Mouse (Mus musculus) megakaryocyte, adult 5-6 weeks (primary cell): Measurements from ENCODE around the gene Itpr2. TPM values are rescaled to one million over a fixed set of nuclear protein-coding genes. Genes with fewer than 3 reads are reported as not detected.

ENCODE experiments used
- ATAC-seq: 2 replicates; pipeline ENCODE4 v1.8.0; 2016; ENCODE audit warnings: mild to moderate bottlenecking, inconsistent platforms; ENCODE audit not compliant: poor library complexity, severe bottlenecking
- total RNA-seq, 2 experiments: library from RNA; stranded (forward) in 1 of 2; stranded (reverse) in 1 of 2; fragments of 153-499, 151-499 nt in 1 of 2; fragments of 221-1000, 200-1000 nt in 1 of 2; gene quantifications; 2 replicates each; pipeline versions ENCODE4 v1.2.3 to v1.2.4; 2015 to 2017

The Itpr2 gene
- total RNA-seq, 2 experiments from 2014 or later: 17.3 to 22.8 TPM

- ATAC-seq: peak; percentile 78
Observed at GRCm38 (mm10) chr6:146429694-146430380, 72.2 kb downstream of the Itpr2 start.

- no peak for ATAC-seq
Observed at GRCm38 (mm10) chr6:146424778-146425177, 77.2 kb downstream of the Itpr2 start.

GRCm38 (mm10) chr6:146424326-146424725, 77.7 kb downstream of the Itpr2 start:
- ATAC-seq: no peak

GRCm38 (mm10) chr6:146420718-146421117, 81.3 kb downstream of the Itpr2 start:
- no peak for ATAC-seq

- no peak for ATAC-seq
Observed at GRCm38 (mm10) chr6:146416461-146416860, 85.6 kb downstream of the Itpr2 start.

- no peak for ATAC-seq
Observed at GRCm38 (mm10) chr6:146414094-146414493, 87.9 kb downstream of the Itpr2 start.

- ATAC-seq: no peak
Observed at GRCm38 (mm10) chr6:146411446-146412070, 90.5 kb downstream of the Itpr2 start.

GRCm38 (mm10) chr6:146410427-146410810, 91.6 kb downstream of the Itpr2 start:
- no peak for ATAC-seq

GRCm38 (mm10) chr6:146409692-146410426, 92.2 kb downstream of the Itpr2 start:
- ATAC-seq: peak; percentile 95

GRCm38 (mm10) chr6:146405380-146405779, 96.6 kb downstream of the Itpr2 start:
- peak; percentile 41 for ATAC-seq

GRCm38 (mm10) chr6:146404876-146405275, 97.1 kb downstream of the Itpr2 start:
- no peak for ATAC-seq

GRCm38 (mm10) chr6:146404156-146404555, 97.9 kb downstream of the Itpr2 start:
- no peak for ATAC-seq

- no peak for ATAC-seq
Observed at GRCm38 (mm10) chr6:146402905-146403642, 98.9 kb downstream of the Itpr2 start.

- ATAC-seq: peak; percentile 34
Observed at GRCm38 (mm10) chr6:146397803-146398202, 104.2 kb downstream of the Itpr2 start.

GRCm38 (mm10) chr6:146396253-146396652, 105.8 kb downstream of the Itpr2 start:
- no peak for ATAC-seq

- no peak for ATAC-seq
Observed at GRCm38 (mm10) chr6:146395616-146396015, 106.4 kb downstream of the Itpr2 start.

- 0 out of 2 replicates have a peak, but pooled peaks have one; percentile 23 for ATAC-seq
Observed at GRCm38 (mm10) chr6:146392188-146392587, 109.8 kb downstream of the Itpr2 start.

- ATAC-seq: no peak
Observed at GRCm38 (mm10) chr6:146390159-146390558, 111.9 kb downstream of the Itpr2 start.

GRCm38 (mm10) chr6:146388010-146388409, 114.0 kb downstream of the Itpr2 start:
- ATAC-seq: no peak

GRCm38 (mm10) chr6:146387039-146387713, 114.8 kb downstream of the Itpr2 start:
- 0 out of 2 replicates have a peak, but pooled peaks have one; percentile 27 for ATAC-seq
